Mouse (Mus musculus): Measurements from ENCODE around the gene Trappc1.

DNA sequence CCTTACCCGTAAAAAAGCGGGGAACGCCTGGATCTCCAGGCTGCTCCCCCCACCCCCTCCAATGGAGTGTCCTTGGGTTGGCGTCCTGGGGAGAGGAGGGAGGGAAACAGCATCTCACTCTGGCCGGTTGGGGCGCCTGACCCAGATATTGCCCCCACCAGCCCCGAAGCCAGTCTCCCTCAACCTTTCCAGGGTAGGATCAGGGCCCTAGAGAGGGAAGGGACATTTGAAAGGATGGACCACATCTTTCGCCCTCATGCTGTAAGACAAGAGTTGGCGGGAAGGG is 3.3 kb downstream of the Trappc1 start:
- TF ChIP-seq CTCF (IDR thresholded peaks at IDR 0.05; ENCODE audit: low read depth, low read length) (no peak), POLR2A (IDR thresholded peaks at IDR 0.05; ENCODE audit: borderline replicate concordance, low read depth, low read length) (no peak)

Data from bone marrow macrophage, adult 2 months (primary cell).